ENCODE assay signal across 8 mouse cellular contexts in genomic region chr6:51470311-51471178, GRCm38 (mm10). TPM values are rescaled to one million over a fixed set of nuclear protein-coding genes. Genes with fewer than 3 reads are reported as not detected.
DNase-seq lines count a peak whose midpoint lies in the region; ATAC-seq lines count a peak whose summit lies in the region.

Gene Cbx3, plus strand, starts transcription at chr6:51470360.

- peaks cover 65% of the 10 kb centered on the region for H3K36me3 ChIP-seq in embryonic facial prominence, embryonic 10.5 days (replicated peaks)
- peaks cover 50% of the 10 kb centered on the region for H3K36me3 ChIP-seq in limb, embryonic 12.5 days
- H3K36me3 ChIP-seq in midbrain, embryonic 14.5 days (ENCODE audit: control insufficient read depth, insufficient read depth, low read length) = peaks cover 43% of the 10 kb centered on the region

- peak within 1 kb of the TSS; percentile 74 for H3K4me2 ChIP-seq in limb, embryonic 12.5 days
- H3K4me2 ChIP-seq in midbrain, embryonic 14.5 days (ENCODE audit: low read length) = peak within 1 kb of the TSS; percentile 80

- peak within 1 kb of the TSS; percentile 100 for H3K9ac ChIP-seq in limb, embryonic 12.5 days (replicated peaks)
- H3K9ac ChIP-seq in midbrain, embryonic 14.5 days (replicated peaks; ENCODE audit: low read length) = peak within 1 kb of the TSS; percentile 100

- under 1% methylated on average over 98 of the region's 99 CpGs for WGBS in embryonic facial prominence, embryonic 10.5 days
- under 1% methylated on average over 95 of the region's 99 CpGs for WGBS in limb, embryonic 12.5 days
- WGBS in midbrain, embryonic 14.5 days = under 1% methylated on average over 87 of the region's 99 CpGs

- peaks cover 34% of the 10 kb centered on the region for H3K4me1 ChIP-seq in embryonic facial prominence, embryonic 10.5 days
- H3K4me1 ChIP-seq in limb, embryonic 12.5 days (replicated peaks) = peaks cover 28% of the 10 kb centered on the region
- peaks cover 36% of the 10 kb centered on the region for H3K4me1 ChIP-seq in midbrain, embryonic 14.5 days (ENCODE audit: control insufficient read depth, insufficient read depth, low read length)

- H3K4me3 ChIP-seq in embryonic facial prominence, embryonic 10.5 days = peak within 1 kb of the TSS; percentile 98
- peak within 1 kb of the TSS; percentile 93 for H3K4me3 ChIP-seq in limb, embryonic 12.5 days (replicated peaks)
- peak within 1 kb of the TSS; percentile 100 for H3K4me3 ChIP-seq in midbrain, embryonic 14.5 days (replicated peaks; ENCODE audit: low read depth, low read length)

- peak; percentile 47 for ATAC-seq in granulocyte monocyte progenitor cell, adult 5-6 weeks (replicated peaks; ENCODE audit: poor library complexity, severe bottlenecking)
- peak; percentile 84 for ATAC-seq in limb, embryonic 12.5 days (ENCODE audit: insufficient number of reproducible peaks, insufficient read depth, low FRiP score, low TSS enrichment, low read depth)
- ATAC-seq in midbrain, embryonic 14.5 days (ENCODE audit: low FRiP score, low TSS enrichment) = peak; percentile 83

- no peaks in the 10 kb centered on the region for H3K27me3 ChIP-seq in embryonic facial prominence, embryonic 10.5 days (replicated peaks; ENCODE audit: low read depth, poor library complexity, severe bottlenecking)
- no peaks in the 10 kb centered on the region for H3K27me3 ChIP-seq in limb, embryonic 12.5 days
- no peaks in the 10 kb centered on the region for H3K27me3 ChIP-seq in midbrain, embryonic 14.5 days (ENCODE audit: control insufficient read depth, insufficient read depth, low read length)

- DNase-seq in layer of hippocampus, adult 11-12 months (ENCODE audit: low spot score) = peak; percentile 80
- DNase-seq in layer of hippocampus, adult 9-10 months (ENCODE audit: low spot score) = no peak
- DNase-seq in embryonic facial prominence, embryonic 10.5 days (ENCODE audit: low spot score) = peak; percentile 95
- peak; percentile 64 for DNase-seq in kidney, adult 11 months
- peak; percentile 96 for DNase-seq in midbrain, embryonic 14.5 days
- peak; percentile 74 to 88 for DNase-seq in spleen, postnatal 10 days (ENCODE audit: low spot score in 2 of 2)

- H3K9me3 ChIP-seq in embryonic facial prominence, embryonic 10.5 days = no peaks in the 10 kb centered on the region
- no peaks in the 10 kb centered on the region for H3K9me3 ChIP-seq in limb, embryonic 12.5 days
- no peaks in the 10 kb centered on the region for H3K9me3 ChIP-seq in midbrain, embryonic 14.5 days (ENCODE audit: control insufficient read depth, low read length)

- H3K27ac ChIP-seq in embryonic facial prominence, embryonic 10.5 days (replicated peaks) = peak within 1 kb of the TSS; percentile 100
- peak within 1 kb of the TSS; percentile 100 for H3K27ac ChIP-seq in limb, embryonic 12.5 days
- H3K27ac ChIP-seq in midbrain, embryonic 14.5 days (replicated peaks; ENCODE audit: low read depth, low read length) = peak within 1 kb of the TSS; percentile 100

RNA-seq across cellular contexts. Expression of gene Cbx3, which starts in this region (rescaled TPM):
- 700 and 747 TPM in 2 replicates for polyA plus RNA-seq in embryonic facial prominence, embryonic 10.5 days (2016; fragmentation: Nextera tagmentation; extraction: Ambion mirVana)
- total RNA-seq in granulocyte monocyte progenitor cell, adult 5-6 weeks (2014; fragmentation: Nextera tagmentation) = 259 and 278 TPM in 2 replicates
- 377 and 496 TPM in 2 replicates for total RNA-seq in granulocyte monocyte progenitor cell, adult 5-6 weeks (2017)
- 622 TPM in 2 replicates for polyA plus RNA-seq in limb, embryonic 12.5 days (2016; fragmentation: Nextera tagmentation; extraction: Ambion mirVana)
- polyA plus RNA-seq in midbrain, embryonic 14.5 days (2014; fragmentation: Nextera tagmentation; extraction: Ambion mirVana) = 518 and 525 TPM in 2 replicates
